Mouse (Mus musculus) urinary bladder, adult 18-20 months (tissue): ENCODE data around the gene Afmid.
A peak's percentile ranks its signal among the peaks of the same experiment; 100 is the strongest.
"Not testable (repeated sequence)": the region's sequence is repeated elsewhere in the genome, so short reads cannot be mapped to it uniquely, and the experiment has no call there.

ENCODE experiments used
- DNase-seq, 2 experiments: peaks; one replicate each; pipeline ENCODE4 v3.0.0; 2022; ENCODE audit warnings: low spot score in 2 of 2, mixed read lengths in 2 of 2

Gene Afmid

GRCm38 (mm10) chr11:117794035-117794551 is 31.6 kb upstream of the Afmid start:
- DNase-seq: no peak

GRCm38 (mm10) chr11:117796954-117797353 is 28.8 kb upstream of the Afmid start:
- DNase-seq: no peak

- DNase-seq: no peak
Observed at GRCm38 (mm10) chr11:117797511-117798159, 28.1 kb upstream of the Afmid start, which contains the start of gene 6030468B19Rik. Gene 6030468B19Rik (plus strand): TSS chr11:117797660.

DNA sequence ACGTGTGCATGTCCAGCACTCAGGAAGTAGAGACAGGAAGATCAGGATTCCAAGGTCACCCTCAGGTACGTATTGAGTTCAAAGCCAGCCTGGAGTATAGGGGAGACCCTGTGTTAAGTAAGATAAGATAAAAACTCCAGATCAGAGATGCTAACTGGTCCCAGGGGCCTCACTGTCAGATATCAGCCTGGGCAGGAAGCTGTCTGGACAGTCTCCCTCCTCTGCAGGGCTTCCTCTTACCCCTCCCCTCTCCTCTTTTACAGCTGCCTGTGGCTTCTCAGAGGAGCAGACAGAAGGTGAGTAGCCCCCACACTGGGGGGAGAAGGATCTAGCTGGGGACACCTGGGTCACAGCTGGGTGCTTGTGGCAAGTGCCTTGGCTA is 27.6 kb upstream of the Afmid start:
- no peak for DNase-seq

DNA sequence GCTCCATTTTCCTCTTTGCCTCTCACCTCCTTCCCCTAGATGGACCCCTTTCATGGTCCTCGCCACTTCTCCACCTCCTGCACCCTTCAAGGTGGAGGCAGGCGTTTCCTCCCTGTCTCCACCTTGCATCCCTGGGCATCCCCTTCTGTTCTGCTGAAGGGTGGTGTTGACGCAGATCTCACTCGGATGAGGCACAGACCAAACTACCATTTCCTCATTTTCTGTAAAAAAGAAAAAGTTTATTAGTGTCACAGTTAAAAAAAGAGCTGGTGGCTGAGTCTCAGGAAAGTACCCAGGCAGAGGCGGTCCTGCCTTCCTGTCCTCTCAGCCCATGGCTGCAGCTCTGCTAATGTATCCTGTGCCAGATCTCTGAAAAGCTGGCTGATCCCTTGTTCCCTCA is 26.6 kb upstream of the Afmid start:
- DNase-seq: no peak

DNA sequence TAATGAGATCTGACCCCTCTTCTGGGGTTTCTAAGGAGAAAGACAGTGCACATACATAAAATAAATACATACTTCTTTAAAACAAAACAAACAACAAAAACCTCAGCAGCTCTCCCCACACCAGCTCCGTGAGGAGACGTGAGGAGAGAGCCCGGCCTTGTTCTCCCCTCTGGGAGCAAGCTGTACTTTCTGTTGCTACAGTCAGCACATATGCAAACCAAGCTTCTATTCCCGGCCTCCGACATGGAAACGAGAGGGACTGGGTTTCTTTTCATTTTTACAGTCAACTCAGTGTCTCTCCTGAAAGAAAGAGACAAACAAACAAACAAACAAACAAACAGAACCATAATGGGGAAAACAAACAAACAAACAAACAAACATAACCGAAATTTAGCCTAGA is 25.7 kb upstream of the Afmid start:
- no peak for DNase-seq

DNA sequence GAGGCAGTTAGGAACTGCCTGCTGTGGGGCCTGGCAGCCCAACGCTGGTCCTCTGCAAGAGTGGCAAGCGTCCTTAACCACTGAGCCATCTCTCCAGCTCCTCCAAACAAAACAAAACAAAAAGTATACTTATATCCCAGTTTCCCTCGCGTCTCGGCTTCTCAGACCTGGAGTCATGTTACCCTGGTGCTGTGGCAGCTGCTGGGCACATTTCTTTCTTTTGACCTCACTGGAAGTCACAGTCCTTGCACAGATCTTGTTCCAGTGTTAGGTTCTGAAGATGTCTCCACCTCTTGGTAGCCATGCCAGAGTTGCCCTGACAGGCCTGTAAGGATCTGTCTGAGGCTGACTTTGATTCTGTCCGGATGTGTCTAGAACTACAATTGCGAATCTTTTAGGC is 24.1 kb upstream of the Afmid start:
- no peak for DNase-seq

DNA sequence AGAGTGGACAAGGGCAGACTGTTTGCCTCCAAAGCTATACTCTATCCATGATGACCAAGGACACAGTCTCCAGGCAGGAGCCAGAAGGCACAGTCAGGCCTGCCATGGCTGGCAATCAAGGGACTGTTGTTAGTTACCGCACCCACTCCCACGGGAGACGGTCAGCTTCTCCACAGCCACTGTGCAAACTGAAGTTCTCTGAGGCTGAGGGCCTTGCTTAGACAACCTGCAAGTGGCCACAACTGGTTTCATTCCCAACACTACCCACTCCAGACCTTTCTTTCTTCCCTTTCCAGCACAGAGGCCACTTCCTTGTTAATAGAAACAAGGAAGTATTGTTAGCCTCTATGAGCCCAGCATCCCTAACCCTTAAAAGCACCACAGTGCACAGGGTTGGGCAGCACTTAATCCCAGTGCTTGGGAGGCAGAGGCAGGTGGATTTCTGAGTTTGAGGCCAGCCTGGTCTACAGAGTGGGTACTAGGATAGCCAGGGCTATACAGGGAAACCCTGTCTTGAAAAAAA is 22.5 kb upstream of the Afmid start:
- no peak for DNase-seq

DNA sequence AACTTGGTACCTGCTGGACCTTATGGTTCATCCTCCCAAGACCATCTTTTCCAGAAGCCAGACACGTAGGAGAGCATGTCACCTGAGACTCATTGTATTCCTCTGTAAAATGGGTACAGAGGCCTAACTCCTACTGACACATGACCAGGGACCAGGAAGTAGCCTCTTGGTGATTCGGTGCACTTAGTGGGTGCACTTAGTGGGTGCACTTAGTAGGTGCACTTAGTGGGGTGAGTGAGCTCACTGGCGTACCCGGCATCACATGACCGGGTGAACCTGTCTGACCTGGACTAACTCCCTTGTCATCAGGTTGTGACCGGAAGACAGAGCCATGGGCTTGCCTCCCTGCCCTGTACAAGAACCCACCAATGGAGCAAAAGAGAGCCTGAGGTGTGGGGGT is 18.9 kb upstream of the Afmid start:
- no peak for DNase-seq

GRCm38 (mm10) chr11:117809407-117810311 is 16.1 kb upstream of the Afmid start, which contains the start of the genes Gm20708 and Syngr2:
Gene Gm20708 (plus strand): TSS chr11:117809668.
Gene Syngr2 (plus strand): TSS chr11:117809668.
- peak; percentile 66 to 72 for DNase-seq

DNA sequence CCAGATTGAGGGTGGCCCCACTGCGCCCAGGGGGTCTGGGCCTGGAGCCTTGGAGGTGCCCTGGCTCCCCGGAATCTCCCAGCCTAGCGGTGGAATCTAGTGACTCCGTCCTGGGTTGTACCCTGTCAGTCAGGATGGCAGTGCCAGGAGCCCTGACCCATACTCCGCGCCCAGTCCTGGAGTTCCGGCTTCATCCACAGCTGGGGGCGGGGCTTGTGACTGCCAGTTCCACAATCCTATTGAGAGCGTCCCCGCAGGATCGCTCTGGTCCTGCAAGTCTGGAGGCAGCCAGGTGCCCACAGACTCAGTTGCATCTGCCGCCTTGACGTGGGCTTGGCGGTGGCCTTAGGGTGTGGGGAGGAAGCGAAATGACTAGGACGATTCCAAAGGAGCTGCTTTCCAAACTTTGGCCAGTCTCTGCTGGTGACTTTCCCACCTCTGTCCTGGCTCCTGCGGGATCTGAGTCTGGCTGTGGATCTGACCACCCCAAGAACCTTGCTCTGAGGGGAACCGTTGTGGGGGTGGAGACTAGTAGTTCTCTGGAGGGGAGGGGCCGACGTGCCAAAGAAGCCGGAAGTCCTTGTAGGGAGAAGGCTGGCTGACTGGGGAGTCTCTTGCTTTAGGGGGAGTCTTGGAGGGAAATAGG is 15.2 kb upstream of the Afmid start:
- peak; percentile 78 to 86 for DNase-seq

- no peak for DNase-seq
Observed at GRCm38 (mm10) chr11:117813867-117814266, 11.9 kb upstream of the Afmid start.

DNA sequence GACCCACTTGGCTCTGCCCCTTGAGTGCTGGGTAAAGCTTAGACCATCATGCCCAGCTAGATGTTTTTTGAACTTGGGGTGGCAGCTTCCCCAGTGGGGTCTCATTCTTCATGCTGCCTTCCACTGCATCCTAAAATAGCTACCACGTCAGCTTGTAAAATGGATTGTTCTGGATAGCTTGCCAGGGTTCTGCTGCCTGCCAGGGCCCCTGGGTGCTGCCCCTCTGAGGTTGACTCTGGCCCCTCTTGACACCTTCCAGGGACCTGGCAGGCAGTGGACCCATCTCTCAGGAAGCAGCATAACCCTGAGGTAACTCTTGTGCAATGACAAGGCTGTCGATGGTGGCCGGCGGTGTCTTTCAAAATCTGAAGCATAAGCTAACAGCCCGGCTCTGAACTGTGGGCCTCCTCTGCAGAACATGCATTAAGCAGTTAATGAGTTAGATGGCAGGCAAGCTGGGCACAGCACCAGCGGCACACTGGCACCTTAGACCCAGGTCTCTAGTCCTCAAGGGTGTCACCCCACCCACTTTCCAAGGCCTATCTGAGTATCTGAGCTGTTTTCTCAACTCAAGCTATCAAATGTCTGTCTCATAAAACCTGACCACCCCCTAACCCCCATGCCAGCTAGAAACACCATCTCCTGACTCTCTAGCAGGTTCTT is 10.9 kb upstream of the Afmid start:
- DNase-seq: no peak

GRCm38 (mm10) chr11:117815850-117816249 is 9.9 kb upstream of the Afmid start:
- DNase-seq: not testable (repeated sequence)

- no peak for DNase-seq
Observed at GRCm38 (mm10) chr11:117816389-117816996, 9.2 kb upstream of the Afmid start.

GRCm38 (mm10) chr11:117819095-117819494 is 6.6 kb upstream of the Afmid start:
- no peak for DNase-seq

GRCm38 (mm10) chr11:117820173-117820572 is 5.6 kb upstream of the Afmid start:
- no peak for DNase-seq

GRCm38 (mm10) chr11:117821868-117822267 is 3.9 kb upstream of the Afmid start:
- DNase-seq: no peak

DNA sequence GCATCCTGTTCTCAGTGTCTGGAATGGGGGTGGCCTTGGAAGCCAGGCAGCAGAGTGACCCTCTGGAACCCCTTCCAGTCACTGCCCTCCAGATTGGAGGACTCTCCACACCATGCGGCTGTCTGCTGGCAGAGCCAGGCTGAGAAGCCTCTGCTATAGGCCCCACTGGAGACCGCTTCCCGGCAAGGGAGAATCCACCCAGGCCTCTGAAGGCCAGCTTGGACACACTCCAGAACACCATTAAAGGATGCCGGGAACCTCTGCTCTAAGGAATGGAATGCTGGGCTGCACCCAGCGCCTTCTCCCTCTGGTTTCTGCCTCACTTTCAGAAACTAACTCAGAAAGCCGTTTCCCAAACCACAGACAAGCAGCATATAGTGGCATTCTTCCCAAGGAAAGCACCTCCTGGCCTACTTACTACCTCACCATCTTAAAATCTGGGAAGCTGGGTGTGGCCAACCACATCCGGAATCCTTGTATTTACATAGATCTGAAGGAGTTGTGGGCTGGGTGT is 2.9 kb upstream of the Afmid start:
- DNase-seq: no peak

GRCm38 (mm10) chr11:117823411-117823810 is 2.3 kb upstream of the Afmid start:
- no peak for DNase-seq
